Mouse (Mus musculus) layer of hippocampus, adult 9-11 months (tissue): ENCODE data around the gene Fmnl3.

ENCODE experiments used
- DNase-seq: peaks from one replicate; pipeline ENCODE4 v3.0.0; 2022

Fmnl3 gene

GRCm38 (mm10) chr15:99342194-99342981 lies 27.9 kb downstream of the Fmnl3 start:
- DNase-seq: no peak

DNA sequence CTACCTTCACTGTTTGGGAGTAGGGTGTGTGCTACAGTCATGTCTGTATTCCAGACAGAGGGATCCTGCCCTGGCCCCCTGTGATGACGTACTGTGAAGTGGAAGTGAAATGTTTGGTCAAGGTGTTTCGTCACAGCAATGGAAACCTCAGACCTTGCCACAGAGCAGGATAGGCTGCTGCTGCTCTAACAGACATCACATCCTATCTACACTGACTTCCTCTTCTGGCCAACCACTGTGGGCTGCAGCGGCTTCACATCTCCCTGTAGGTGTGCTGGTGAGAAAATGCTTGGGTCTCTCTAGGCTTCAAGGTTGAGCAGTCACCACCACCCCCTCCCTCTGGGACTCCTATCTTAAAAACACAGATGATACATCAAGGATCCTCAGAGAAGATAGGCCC lies 29.2 kb downstream of the Fmnl3 start:
- peak; percentile 55 for DNase-seq

- no peak for DNase-seq
Measured at GRCm38 (mm10) chr15:99339669-99340068, 30.6 kb downstream of the Fmnl3 start.

GRCm38 (mm10) chr15:99338916-99339315 lies 31.4 kb downstream of the Fmnl3 start:
- no peak for DNase-seq

- DNase-seq: no peak
Measured at GRCm38 (mm10) chr15:99335801-99336320, 34.4 kb downstream of the Fmnl3 start.

DNA sequence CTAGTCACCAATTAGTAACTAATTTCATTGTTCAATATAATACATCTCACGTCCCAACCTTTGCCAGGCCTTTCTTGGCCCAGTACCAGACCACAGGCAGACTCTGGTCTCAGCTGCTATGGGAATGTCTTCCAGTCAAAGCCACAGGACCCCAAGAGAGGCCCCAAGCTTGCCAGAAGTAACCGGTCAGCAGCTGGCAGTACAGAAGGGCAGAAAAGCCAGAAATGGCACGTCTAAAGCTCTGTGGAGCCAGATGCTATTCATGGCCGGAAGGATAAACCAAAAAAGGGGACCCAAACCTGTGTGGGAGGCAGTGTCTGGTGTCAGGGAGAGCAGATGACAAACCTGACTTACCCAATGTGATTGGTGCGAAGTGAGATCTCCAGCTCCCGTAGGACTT lies 35.8 kb downstream of the Fmnl3 start:
- no peak for DNase-seq

GRCm38 (mm10) chr15:99333676-99334065 lies 36.6 kb downstream of the Fmnl3 start:
- no peak for DNase-seq

GRCm38 (mm10) chr15:99332921-99333675 lies 37.2 kb downstream of the Fmnl3 start:
- DNase-seq: peak; percentile 89

GRCm38 (mm10) chr15:99332111-99332510 lies 38.2 kb downstream of the Fmnl3 start:
- no peak for DNase-seq

DNA sequence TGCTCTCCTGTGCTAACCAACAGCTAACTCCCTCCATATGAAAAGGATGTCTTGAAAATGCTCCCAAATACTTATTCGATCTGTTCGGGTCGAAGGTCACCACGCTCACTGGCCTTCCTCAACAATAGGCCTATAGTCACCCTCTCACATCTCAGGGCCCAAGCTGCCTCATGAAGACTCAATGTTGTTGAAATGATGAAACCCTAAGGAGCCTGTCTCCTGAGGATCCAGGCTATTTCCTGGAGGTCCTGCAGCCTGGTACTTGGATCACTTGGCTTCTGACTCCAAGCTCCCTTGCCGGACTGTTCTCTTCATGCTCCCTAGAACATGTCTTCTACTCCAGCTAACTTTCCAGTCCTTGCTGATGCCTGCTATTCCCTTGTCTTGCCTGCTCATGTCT lies 38.9 kb downstream of the Fmnl3 start:
- no peak for DNase-seq

DNA sequence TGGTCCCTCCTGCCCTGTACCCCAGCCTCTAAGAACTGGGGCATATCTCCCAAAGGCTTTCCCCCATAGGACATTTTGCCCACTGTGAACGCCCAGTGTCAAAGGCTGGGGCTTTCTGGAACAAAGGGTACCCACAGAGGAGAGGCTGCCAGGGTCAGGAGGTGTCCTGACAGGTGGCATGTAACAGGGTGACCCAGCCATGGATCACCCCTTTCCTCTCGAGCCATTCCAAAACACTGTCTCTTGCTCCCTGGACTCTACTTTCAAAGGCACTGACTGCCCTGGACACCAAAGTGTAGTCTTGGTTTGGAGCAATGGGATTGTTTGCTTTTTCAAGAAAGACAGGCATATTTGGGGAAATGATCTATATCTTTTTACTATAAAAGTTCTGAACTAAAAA lies 40.0 kb downstream of the Fmnl3 start:
- DNase-seq: no peak

DNA sequence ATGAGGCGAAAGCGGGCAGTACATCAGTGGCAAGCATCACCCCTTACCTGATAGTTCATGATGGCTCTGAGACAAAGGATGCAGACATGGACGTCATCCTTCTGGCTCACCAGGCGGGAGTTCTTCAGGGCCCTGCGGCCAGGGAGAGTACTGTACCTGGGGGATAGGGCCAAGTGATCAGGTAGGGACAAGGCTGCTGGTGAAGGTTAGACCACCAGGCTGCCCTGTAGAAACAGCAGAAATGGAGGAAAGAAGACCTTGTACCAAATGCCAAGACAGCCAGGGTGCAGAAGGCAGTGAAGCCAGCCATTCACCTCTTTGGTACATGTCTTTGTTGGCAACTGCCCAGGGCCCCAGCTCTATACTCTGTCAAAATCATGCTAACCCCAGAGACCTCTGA lies 42.3 kb downstream of the Fmnl3 start:
- no peak for DNase-seq

GRCm38 (mm10) chr15:99326959-99327358 lies 43.3 kb downstream of the Fmnl3 start:
- DNase-seq: no peak

GRCm38 (mm10) chr15:99326407-99326806 lies 43.9 kb downstream of the Fmnl3 start:
- no peak for DNase-seq

DNA sequence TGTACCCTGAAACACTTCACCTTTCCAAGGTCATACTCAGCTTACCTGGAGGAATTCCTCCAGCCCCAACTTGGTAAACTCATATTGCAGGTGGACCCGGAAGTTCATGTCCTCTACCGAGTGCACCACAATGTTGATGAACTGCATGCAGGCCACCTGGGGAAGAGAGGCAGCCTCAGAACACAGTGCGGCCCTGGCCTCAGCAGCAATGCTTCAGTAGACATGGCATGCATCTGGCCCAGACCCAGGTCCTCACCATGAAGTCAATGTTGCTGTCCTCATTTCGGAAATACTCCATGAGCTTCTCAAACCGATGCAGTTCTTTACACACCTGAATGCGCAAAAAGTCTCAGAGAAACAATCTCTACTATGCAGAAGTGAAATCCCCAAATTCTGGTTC lies 44.7 kb downstream of the Fmnl3 start:
- DNase-seq: no peak

GRCm38 (mm10) chr15:99324151-99324550 lies 46.1 kb downstream of the Fmnl3 start:
- DNase-seq: no peak

GRCm38 (mm10) chr15:99320978-99321377 lies 49.3 kb downstream of the Fmnl3 start:
- DNase-seq: no peak

DNA sequence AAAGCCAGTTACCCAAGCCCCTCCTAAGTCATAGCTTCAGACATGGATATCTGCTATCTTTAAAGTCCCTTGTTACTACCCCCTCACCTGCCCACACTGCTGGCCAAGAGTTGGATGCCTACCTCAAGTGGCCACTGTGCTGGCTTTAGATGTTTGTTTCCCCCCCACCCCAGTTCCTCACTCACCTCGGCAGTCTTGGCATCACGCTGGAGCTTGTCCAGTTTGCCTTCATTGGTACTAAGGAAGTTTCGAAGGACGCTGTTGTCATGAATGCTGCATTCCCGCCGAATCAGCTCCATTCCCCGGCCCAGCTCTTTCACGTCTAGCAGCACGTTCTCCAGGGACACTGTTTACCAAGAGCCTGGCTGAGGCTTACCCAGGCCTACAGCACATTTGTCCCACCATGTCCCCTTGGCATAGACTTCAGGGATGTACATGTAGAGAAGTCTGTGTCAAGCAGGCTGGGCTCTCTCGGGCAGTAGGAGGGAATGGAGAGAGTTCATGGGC lies 50.1 kb downstream of the Fmnl3 start:
- DNase-seq: no peak

- no peak for DNase-seq
Measured at GRCm38 (mm10) chr15:99319411-99319871, 50.8 kb downstream of the Fmnl3 start.

DNA sequence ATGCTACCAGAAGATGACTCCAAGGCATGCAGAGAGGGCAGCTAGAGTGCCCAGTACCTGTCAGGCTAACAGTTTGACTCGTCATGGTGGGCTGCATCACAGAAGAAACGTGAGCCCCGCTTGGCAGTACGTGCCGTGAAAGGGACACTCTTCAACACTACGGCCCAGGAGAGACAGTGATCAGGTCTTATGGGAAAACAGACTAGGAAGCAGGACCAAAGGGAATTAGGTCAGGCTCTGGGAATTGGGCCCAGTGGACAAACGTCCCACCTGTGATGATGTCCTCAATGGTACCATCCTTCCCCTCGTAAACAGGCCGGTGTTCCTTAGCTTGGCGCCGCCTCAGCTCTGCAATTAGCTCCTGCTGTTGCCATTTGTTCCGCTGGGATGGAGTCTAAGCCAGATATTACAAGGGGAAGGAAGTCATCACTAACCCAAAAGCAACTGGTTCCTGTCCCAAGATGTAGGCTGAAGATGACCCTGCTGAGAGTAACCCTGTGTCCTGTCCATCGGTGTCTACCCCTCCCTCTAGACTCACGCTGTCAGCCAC lies 51.3 kb downstream of the Fmnl3 start:
- no peak for DNase-seq

GRCm38 (mm10) chr15:99318071-99318470 lies 52.2 kb downstream of the Fmnl3 start:
- no peak for DNase-seq

GRCm38 (mm10) chr15:99317267-99317651 lies 53.0 kb downstream of the Fmnl3 start:
- DNase-seq: no peak
